Mouse (Mus musculus): ENCODE measurements around the gene Klhl11.

The Klhl11 gene

DNA sequence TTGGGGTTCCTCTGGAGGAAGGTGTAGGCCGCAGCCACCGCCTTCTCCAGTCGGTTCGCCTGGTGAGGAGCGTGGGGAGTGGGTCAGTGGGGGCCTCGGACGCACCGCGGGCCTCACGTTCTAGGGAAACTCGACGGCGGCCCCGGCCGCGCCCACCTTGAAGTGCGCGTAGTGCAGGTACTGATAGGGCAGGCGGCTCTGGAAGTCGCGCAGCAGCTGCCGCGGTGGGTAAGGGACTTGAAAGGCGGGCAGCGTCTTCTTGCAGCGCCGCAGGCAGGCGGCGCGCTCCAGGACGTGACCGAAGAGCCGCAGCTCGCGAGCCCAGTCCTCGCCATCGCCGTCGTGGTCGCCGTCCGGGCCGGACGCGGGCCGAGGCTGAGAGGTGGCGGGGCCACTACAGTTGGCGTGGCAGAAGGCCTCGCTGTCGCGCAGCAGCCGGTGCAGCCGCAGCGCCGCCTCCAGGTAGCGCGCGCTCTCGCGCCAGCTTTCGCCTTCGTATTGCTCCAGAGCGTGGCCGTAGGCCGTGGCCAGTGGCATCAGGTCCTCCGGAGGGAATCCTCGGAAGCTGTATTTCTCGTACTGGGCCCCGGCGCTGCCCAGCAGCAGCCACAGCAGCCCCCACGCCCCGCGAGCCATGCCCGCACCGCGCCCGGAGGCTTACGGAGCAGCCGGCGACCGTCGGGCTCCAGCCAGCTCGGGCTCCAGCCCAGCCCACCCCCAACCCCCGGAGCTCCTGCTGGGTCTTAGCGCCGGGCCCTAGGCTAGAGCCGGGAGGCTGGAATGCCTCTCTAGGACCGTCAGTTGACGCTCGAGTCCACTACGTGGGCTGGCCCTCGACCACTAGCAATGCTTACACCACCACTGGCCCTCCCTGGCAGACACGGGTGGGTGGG is 58.3 kb downstream of the Klhl11 start, which contains the start of gene P3h4:
TSS of gene P3h4 (minus strand) at position 816 of the 893 bp plus-strand sequence.
- peak; percentile 12 for DNase-seq (ENCODE audit: low spot score)

DNA sequence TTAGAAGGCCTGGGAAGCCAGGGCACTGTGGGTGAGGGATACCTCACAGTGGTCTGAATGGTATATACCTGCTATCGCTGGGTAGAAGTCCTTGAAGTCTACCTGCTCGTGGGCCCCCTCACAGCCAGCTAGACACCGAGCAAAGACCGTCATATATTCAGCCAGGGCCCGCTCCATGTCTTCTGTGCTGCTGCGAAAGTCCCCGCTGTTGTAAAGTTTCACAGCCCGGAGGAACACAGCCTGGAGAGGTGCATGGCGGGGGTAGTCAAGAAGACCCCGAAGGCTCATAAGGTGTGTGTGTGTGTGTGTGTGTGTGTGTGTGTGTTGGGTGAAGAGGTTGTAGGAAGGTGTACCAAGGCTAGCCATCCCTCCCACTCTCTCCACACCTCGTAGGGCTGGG is 59.0 kb downstream of the Klhl11 start:
- DNase-seq (ENCODE audit: low spot score): no peak
